Mouse (Mus musculus) forebrain, embryonic 15.5 days (tissue): Measurements from ENCODE around the gene Upk2. TPM values are rescaled to one million over a fixed set of nuclear protein-coding genes. Genes with fewer than 3 reads are reported as not detected.
A peak's percentile ranks its signal among the peaks of the same experiment; 100 is the strongest.

Experiments used
- ATAC-seq: fragments of 200-750 bp; cut with Nextera tagmentation; replicated peaks from 2 replicates; pipeline ENCODE4 v1.8.0; 2017; ENCODE audit warnings: mild to moderate bottlenecking, moderate TSS enrichment, moderate library complexity
- H3K27ac ChIP-seq: fragments of 300-500 bp; sonication (generic); replicated peaks from 2 replicates; pipeline ENCODE4 v1.5.1; 2015; ENCODE audit warnings: mild to moderate bottlenecking, inconsistent platforms
- H3K27me3 ChIP-seq: fragments of 300-500 bp; sonication (generic); 2 replicates; pipeline ENCODE4 v1.6.1; 2015; ENCODE audit warnings: inconsistent platforms
- H3K36me3 ChIP-seq: fragments of 300-500 bp; sonication (generic); 2 replicates; pipeline ENCODE4 v1.6.1; 2015; ENCODE audit warnings: mild to moderate bottlenecking, inconsistent platforms
- H3K4me1 ChIP-seq: fragments of 300-500 bp; sonication (generic); 2 replicates; pipeline ENCODE4 v1.6.1; 2015; ENCODE audit warnings: inconsistent platforms
- H3K4me2 ChIP-seq: fragments of 300-500 bp; sonication (generic); replicated peaks from 2 replicates; pipeline ENCODE4 v1.6.1; 2015; ENCODE audit warnings: mild to moderate bottlenecking, inconsistent platforms
- H3K4me3 ChIP-seq: fragments of 300-500 bp; sonication (generic); 2 replicates; pipeline ENCODE4 v1.5.1; 2015; ENCODE audit warnings: mild to moderate bottlenecking, inconsistent platforms
- H3K9ac ChIP-seq: fragments of 300-500 bp; sonication (generic); replicated peaks from 2 replicates; pipeline ENCODE4 v1.6.1; 2015; ENCODE audit warnings: mild to moderate bottlenecking, inconsistent platforms
- H3K9me3 ChIP-seq: fragments of 300-500 bp; sonication (generic); 2 replicates; pipeline ENCODE4 v1.6.1; 2016; ENCODE audit warnings: inconsistent platforms
- WGBS: fragments of 180-500 bp; shearing (Covaris S2); methylation state at CpG from one replicate; pipeline ENCODE4 v1.1.7; 2015; ENCODE audit warnings: mixed read lengths; 5-methylcytosine and 5-hydroxymethylcytosine counted together
- polyA plus RNA-seq: library from polyadenylated mRNA; unstranded; fragments of >200 nt; fragmentation: Nextera tagmentation; extraction: Ambion mirVana; gene quantifications from 2 replicates; pipeline ENCODE4 v1.2.1, GENCODE M21; 2015

The Upk2 gene
- polyA plus RNA-seq, 1 experiment from 2014 or later, result not detected

DNA sequence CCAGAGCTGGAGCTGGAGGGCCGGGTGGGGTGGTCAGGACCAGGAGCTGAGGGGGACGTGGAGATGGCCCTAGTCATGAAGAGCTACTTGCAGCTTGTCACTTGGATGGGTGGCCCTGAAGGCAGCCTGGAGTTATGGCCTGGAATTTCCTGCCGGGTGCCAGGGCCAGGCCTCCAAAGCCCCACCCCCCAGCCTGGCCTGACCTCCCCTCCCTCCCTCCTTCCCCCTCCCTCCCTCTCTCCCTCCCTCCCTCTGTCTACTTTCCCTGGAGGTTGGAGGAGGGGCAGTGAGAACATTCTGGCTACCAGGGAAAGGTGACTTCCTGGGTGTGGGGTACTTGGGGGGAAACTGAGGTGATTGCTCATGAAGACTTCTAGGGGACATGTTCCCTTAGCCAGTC lies 31.6 kb upstream of the Upk2 start:
- Histone ChIP-seq H3K4me2 (peak overlapping the region; percentile 87), H3K9ac (peak overlapping the region; percentile 99), H3K27me3 (no peaks in the 10 kb centered on the region), H3K36me3 (no peaks in the 10 kb centered on the region), H3K4me1 (peaks cover 88% of the 10 kb centered on the region), H3K27ac (no peak overlapping the region; the same call in 1 of the 2 replicates), H3K9me3 (no peaks in the 10 kb centered on the region), H3K4me3 (peak overlapping the region; percentile 97)
- ATAC-seq, result no peak
- WGBS, result 19% methylated on average over 3 of the region's 3 CpGs

DNA sequence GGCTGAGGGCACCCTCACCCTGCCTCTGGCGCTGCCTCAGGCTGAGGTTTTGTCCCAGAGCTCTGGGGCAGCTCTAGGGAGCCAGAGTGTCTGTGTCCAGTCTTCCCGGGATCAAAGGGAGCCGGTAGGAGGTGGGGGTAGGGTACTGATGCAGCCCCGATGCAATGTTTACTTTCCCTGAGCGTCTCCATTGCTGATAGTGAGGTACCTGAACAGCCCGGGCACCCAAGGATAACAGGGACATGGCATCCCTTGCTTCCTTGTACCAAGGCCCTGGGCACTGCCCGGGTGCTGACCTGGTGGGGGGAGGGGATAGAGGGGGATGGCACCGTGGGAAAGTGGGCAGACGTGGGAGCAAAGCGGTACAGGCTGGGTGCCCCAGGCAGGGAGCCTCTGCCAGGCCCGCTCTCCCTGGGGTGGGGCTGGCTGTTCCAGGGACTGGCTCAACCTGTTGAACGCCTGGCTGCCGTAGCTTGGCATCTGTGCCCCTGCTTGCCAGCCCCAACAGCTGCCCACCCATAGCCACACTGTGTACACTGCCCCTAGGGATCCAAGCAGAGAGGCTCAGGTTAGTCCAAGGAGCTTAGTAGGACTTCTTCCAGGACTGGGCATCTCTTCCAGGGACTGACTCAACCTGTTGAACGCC lies 30.9 kb upstream of the Upk2 start:
- no peaks in the 10 kb centered on the region for H3K27me3 ChIP-seq
- no peak overlapping the region; the same call in 1 of the 2 replicates for H3K27ac ChIP-seq
- ATAC-seq, result no peak
- peak overlapping the region; percentile 97 for H3K4me3 ChIP-seq
- H3K36me3 ChIP-seq, result no peaks in the 10 kb centered on the region
- peaks cover 82% of the 10 kb centered on the region for H3K4me1 ChIP-seq
- H3K9ac ChIP-seq, result peak overlapping the region; percentile 99
- no peaks in the 10 kb centered on the region for H3K9me3 ChIP-seq
- H3K4me2 ChIP-seq, result peak overlapping the region; percentile 87
- 22% methylated on average over 14 of the region's 14 CpGs for WGBS

DNA sequence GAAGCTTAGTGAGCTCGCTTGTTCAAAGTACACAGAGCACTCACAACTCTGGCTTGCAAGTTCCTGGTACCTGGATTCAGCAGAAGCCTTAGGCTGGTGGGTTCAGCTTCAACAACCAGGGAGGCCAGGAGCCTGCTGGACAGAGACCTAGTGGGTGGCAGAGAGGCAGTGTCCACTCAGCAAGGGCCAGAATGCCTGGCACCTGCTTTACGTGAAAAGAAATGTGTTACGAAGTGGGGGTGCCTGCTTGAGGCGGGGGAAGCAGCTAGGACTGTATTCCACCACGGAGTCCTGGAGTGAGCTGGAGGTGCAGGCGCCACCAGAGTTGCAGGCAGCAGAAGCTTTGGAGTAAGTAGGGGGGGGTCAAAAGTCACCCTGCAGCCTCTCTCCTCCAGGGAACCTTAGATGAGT lies 30.3 kb upstream of the Upk2 start:
- H3K27me3 ChIP-seq, result no peaks in the 10 kb centered on the region
- H3K9ac ChIP-seq, result peak overlapping the region; percentile 99
- H3K36me3 ChIP-seq, result no peaks in the 10 kb centered on the region
- 34% methylated on average over 6 of the region's 6 CpGs for WGBS
- peak overlapping the region; percentile 97 for H3K4me3 ChIP-seq
- peaks cover 82% of the 10 kb centered on the region for H3K4me1 ChIP-seq
- H3K9me3 ChIP-seq, result no peaks in the 10 kb centered on the region
- no peak for ATAC-seq
- H3K4me2 ChIP-seq, result peak overlapping the region; percentile 87
- H3K27ac ChIP-seq, result 0 out of 2 replicates have a peak overlapping the region, but pooled peaks have one; percentile 6

DNA sequence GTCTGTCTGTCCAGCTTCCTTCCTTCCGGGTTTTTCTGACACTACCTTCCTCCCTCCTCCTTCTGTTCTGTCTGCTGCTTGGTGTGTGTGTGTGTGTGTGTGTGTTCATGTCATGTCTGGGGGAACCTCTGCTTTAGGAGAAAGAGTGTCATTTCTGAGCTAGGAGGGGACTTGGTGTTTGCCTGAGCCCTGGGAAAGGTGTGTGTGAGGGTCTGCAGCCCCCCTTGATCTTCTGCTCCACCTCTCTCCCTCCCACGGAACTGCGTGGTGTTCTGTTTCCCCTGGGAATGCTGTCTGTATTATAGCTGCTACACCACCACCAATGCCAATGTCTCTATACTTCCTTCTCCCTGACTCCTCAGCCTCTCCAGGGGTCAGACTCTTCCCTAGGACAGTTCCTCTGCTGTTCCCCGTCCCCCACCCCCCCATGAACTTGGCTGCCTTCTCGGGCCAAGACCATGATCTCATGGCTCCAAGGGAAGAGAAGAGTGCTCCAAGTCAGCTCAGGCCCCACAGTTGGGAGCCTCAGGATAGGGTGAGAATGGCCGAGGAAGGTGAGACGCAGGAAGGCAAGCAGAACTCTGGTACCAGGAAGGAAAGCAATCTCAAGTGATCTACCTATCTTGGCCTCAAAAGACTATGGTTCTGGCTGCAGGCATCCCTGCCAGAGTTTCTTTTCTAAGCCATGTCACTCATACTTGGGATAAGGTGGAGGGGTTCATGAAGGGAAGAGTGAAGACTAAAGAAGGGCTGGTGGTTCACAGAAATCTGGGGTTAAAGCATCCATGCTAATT lies 29.7 kb upstream of the Upk2 start:
- H3K27ac ChIP-seq, result 0 out of 2 replicates have a peak overlapping the region, but pooled peaks have one; percentile 99
- 30% methylated on average over 7 of the region's 7 CpGs for whole genome bisulfite sequencing
- H3K27me3 ChIP-seq, result no peaks in the 10 kb centered on the region
- H3K9ac ChIP-seq, result peak overlapping the region; percentile 99
- ATAC-seq, result no peak
- no peaks in the 10 kb centered on the region for H3K9me3 ChIP-seq
- peaks cover 81% of the 10 kb centered on the region for H3K4me1 ChIP-seq
- peak overlapping the region; percentile 87 for H3K4me2 ChIP-seq
- H3K4me3 ChIP-seq, result peak overlapping the region; percentile 97
- no peaks in the 10 kb centered on the region for H3K36me3 ChIP-seq

DNA sequence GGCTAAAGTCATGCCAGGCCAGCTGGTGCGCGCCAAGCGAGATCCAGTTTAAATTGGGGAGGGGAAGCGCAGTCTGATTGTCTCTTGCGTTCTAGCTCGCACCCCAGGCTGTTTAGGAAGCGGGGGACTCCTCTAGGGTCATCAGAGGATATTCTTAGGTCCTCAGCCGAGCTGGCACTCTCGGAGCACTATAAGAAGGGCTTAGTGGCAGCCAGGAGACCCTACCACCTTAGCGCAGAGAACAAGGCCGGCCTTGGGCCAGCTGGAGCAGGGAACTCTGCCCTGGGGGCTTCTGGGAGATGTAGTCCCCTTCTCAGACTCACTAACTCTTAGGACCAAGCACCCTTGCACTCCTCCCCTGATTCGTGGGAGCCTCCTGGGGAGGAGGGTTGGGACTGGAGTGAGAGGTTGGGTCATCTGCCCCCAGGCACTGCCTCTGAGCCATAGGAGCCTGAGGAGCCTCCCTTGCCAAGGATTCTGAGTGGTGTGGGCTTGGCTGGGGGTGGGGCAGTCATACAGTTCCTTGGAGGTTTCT lies 28.8 kb upstream of the Upk2 start:
- no peaks in the 10 kb centered on the region for H3K36me3 ChIP-seq
- WGBS, result under 1% methylated on average over 12 of the region's 12 CpGs

DNA sequence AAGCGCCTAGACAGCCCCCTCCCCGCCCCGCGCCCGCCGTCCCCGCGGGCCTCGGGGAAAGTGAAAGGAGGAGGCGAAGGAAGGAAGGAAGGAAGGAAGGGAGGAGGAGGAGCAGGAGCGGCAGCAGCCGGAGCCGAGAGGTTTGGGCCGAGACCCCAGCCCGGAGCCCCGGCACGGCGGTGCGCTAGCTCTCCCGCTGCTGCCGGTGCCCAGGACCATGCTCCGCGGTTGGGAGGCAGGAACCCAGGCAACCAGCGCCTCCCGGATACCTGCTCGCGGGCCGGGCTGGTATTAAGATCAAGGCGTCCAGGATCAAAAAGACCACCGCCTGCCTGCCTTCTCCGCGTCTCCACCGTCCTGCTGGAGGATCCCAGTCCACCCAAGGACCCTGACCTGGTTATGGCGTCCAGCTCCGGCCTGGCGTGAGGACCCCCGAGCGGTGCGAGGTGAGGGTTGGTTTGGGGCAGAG lies 28.3 kb upstream of the Upk2 start:
- Histone ChIP-seq H3K27me3 (no peaks in the 10 kb centered on the region), H3K9me3 (no peaks in the 10 kb centered on the region), H3K4me1 (peaks cover 70% of the 10 kb centered on the region), H3K9ac (peak overlapping the region; percentile 99), H3K36me3 (no peaks in the 10 kb centered on the region), H3K4me2 (peak overlapping the region; percentile 87), H3K4me3 (peak overlapping the region; percentile 97), H3K27ac (peak overlapping the region; percentile 99)
- ATAC-seq, result no peak
- WGBS, result under 1% methylated on average over 39 of the region's 39 CpGs

More for the DNA sequence above, 28.8 kb upstream of the Upk2 start:
- H3K27ac ChIP-seq, result peak overlapping the region; percentile 99
- peak; percentile 36 for ATAC-seq
- peak overlapping the region; percentile 87 for H3K4me2 ChIP-seq
- H3K4me3 ChIP-seq, result peak overlapping the region; percentile 97
- no peaks in the 10 kb centered on the region for H3K9me3 ChIP-seq
- H3K27me3 ChIP-seq, result no peaks in the 10 kb centered on the region
- peaks cover 72% of the 10 kb centered on the region for H3K4me1 ChIP-seq
- peak overlapping the region; percentile 99 for H3K9ac ChIP-seq

- Histone ChIP-seq H3K4me3 (peak within 1 kb of the TSS; percentile 97), H3K27me3 (no peaks in the 10 kb centered on the region), H3K4me2 (peak within 1 kb of the TSS; percentile 87), H3K36me3 (no peaks in the 10 kb centered on the region), H3K27ac (peak within 1 kb of the TSS; percentile 99), H3K9ac (peak within 1 kb of the TSS; percentile 99), H3K9me3 (no peaks in the 10 kb centered on the region), H3K4me1 (peaks cover 70% of the 10 kb centered on the region)
- WGBS, result under 1% methylated on average over 30 of the region's 31 CpGs
- peak; percentile 68 for ATAC-seq
Observed at GRCm38 (mm10) chr9:44482552-44482951, 27.8 kb upstream of the Upk2 start, which contains the start of gene Bcl9l. TSS of gene Bcl9l (plus strand) at chr9:44482825.

DNA sequence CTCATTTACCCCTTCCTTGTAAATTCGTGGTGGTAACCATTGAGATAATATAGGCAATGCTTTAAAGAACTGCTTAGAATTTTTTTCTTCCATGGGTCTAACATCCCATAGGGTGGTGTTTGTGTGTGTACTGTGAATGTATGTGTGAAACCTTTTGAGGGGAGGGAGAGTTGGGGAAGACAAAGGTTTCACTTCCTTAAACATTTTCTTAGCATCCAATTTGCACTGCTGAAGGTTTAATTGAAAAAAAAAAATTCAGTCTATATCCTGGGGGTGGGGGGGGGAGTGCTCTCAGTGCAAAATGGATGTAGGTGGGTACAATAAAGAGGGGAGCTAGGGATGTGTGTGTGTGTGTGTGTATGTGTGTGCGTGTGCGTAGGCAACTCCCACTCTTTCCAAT lies 27.3 kb upstream of the Upk2 start:
- Histone ChIP-seq H3K4me2 (peak overlapping the region; percentile 87), H3K9ac (peak overlapping the region; percentile 99), H3K4me1 (peaks cover 70% of the 10 kb centered on the region), H3K36me3 (no peaks in the 10 kb centered on the region), H3K27ac (peak overlapping the region; percentile 99), H3K4me3 (peak overlapping the region; percentile 97), H3K9me3 (no peaks in the 10 kb centered on the region), H3K27me3 (no peaks in the 10 kb centered on the region)
- 7% methylated on average over 3 of the region's 3 CpGs for WGBS
- no peak for ATAC-seq

DNA sequence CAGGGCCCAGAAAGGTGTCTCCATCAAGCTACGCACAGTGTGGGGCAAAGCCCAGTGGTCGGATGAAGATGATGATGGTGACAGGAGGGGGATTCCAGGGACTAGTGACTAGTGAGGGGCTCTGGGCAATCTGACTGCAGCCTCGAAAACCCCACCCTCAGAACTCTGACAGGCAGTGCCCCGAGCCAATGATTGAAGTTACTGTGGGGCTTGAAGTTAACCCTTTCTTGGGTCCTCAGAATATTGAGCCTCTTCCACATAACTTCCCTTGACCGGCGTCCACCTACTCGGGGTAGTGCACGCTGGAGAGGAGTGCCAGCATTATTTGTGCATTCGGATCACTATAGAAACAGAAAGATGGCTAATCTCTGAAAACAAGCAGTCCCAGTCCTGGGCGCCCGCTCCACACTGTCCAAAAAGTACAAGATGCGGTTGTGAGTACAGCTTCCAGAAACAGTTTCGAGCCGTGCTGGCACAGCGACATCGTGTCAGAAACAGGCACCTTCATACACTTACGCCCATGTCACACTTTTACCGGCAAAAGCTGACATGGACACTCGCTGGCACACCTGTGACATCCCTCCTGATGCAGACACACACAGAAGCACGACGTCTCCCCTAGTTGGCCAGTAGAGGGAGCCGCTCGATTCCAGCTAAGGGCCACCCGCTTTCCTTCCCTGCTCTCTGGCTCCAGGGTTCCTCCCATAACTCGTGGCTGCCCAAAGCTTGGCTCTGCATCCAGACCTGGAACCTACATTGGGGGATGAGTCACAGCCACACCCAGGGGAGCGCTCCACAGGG lies 25.1 kb upstream of the Upk2 start:
- Histone ChIP-seq H3K4me2 (peak overlapping the region; percentile 98), H3K4me1 (peaks cover 48% of the 10 kb centered on the region), H3K9me3 (no peaks in the 10 kb centered on the region), H3K36me3 (no peaks in the 10 kb centered on the region), H3K9ac (peak overlapping the region; percentile 87), H3K27ac (peak overlapping the region; percentile 99), H3K27me3 (no peaks in the 10 kb centered on the region), H3K4me3 (peak overlapping the region; percentile 91)
- WGBS, result under 1% methylated on average over 26 of the region's 26 CpGs
- peak; percentile 63 for ATAC-seq

DNA sequence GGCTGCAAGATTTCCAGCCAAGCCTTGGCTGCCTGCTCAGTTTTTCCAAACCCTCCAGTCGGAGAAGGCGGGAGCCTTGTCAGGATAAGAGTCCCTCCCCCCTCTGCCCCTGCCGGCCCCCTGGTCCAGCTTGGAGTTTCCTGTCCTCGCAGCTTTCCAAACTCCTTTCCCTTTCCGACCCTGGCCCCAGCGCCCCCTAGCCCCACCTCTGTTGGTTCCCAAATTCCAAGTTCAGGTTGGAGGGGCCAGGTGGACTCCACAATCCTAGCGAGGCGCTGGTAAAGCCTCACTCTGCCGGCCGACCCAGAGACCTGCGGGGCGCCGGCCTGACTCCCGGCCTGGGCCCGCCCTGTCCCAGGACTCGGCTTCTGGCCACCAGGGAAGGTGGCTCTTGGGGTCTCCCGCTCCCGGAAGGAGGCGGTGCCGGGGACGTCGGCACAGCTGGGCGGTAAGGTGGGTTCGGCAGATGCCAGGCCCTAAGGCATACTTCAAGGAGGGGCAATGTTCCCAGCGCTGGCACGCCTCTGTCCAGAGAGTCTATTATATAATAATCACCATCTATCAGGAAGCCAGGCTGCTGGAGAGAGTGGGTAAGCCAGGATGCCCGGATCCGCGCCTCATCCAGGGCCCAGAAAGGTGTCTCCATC lies 24.3 kb upstream of the Upk2 start:
- 0% methylated on average over 29 of the region's 29 CpGs for WGBS
- H3K9ac ChIP-seq, result peak overlapping the region; percentile 87
- H3K36me3 ChIP-seq, result no peaks in the 10 kb centered on the region
- peak; percentile 56 for ATAC-seq
- H3K9me3 ChIP-seq, result no peaks in the 10 kb centered on the region
- peak overlapping the region; percentile 98 for H3K4me2 ChIP-seq
- peaks cover 41% of the 10 kb centered on the region for H3K4me1 ChIP-seq
- H3K27me3 ChIP-seq, result no peaks in the 10 kb centered on the region
- peak overlapping the region; percentile 99 for H3K27ac ChIP-seq
- peak overlapping the region; percentile 91 for H3K4me3 ChIP-seq
